Mouse (Mus musculus): ENCODE measurements around the gene Gnai1.

DNA sequence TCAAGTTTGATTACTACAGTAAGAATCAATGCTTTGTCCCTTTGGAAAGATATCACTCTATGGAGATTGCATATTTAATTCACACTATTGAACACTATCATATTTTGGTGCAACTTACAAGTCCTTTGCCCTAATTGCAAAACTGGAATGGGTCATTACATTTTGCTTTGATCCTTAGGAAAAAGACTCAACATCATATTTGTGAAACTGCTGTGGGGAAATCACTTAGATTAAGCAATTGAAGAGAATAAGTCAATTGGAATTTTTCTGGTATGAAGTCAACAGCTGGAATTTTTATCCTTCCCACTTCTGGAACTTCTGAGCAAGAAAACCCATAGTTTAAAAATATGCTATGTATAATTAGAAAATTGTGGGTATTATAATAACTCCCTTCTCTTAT lies 142.3 kb downstream of the Gnai1 start:
- no peak for TF ChIP-seq CTCF (conservative IDR thresholded peaks at IDR 0.05; ENCODE audit: low read length)
- TF ChIP-seq POU5F1 (IDR thresholded peaks at IDR 0.05; ENCODE audit: borderline replicate concordance, low read length), result no peak
- no peak for TF ChIP-seq NANOG (IDR thresholded peaks at IDR 0.05; ENCODE audit: borderline replicate concordance, low read length)

Data from E14TG2a.4 (cell line).